Mouse (Mus musculus) G1E (cell line): ENCODE measurements around the gene Lexm.
A peak's percentile ranks its signal among the peaks of the same experiment; 100 is the strongest.

Experiments
- CTCF ChIP-seq: IDR thresholded peaks from 2 replicates; pipeline ENCODE4 v1.5.1; 2012; ENCODE audit warnings: low read depth, low read length, inconsistent platforms, mixed read lengths
- GATA1 ChIP-seq: IDR thresholded peaks from 2 replicates; pipeline ENCODE4 v1.6.1; 2012; ENCODE audit warnings: borderline replicate concordance, low read length, inconsistent platforms, mixed read lengths
- POLR2AphosphoS5 ChIP-seq: IDR thresholded peaks from 2 replicates; pipeline ENCODE4 v1.6.1; 2012; ENCODE audit warnings: low read depth, low read length, inconsistent platforms; ENCODE audit not compliant: insufficient replicate concordance

DNA sequence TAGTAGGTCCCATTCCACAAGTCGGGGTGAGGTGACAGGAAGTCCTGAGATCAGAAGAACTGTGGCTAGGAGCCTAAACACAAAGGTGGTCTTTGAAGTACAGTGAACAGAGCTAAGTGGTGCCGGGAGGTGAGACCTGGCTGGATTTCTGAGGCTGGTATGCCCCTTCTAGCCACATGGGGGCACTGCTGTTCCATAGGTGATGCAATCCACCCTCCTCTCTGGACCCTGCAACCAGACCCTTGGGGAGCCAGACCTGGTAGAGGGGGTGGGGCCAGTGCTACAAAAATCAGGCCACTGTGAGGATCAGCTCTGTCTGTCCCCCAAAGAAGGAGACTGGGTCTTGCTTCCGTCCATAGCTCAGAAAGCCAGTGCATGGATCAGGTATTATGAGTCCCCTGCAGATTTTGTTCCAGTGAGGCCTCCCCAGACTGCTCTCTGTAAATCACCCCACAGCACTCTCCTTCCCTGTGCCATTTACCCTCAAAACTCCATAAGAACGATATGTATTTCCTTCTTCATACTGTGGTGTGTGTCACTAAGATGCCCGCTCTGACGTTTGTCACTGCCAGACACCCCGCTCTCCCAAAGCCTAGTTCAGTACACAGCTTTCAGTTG, 2.8 kb downstream of the Lexm start:
- no peak for TF ChIP-seq POLR2AphosphoS5
- TF ChIP-seq CTCF, result peak; percentile 91
- TF ChIP-seq GATA1, result no peak
